Comparison of ENCODE assay signal across 15 mouse cellular contexts in genomic region chr10:120375438-120375837, GRCm38 (mm10).
"Had no signal": no experiment of that assay in that cellular context is flagged by ENCODE, and none has a peak within 500 bp of the region (broad histone marks: within the 10 kb centered on the region; RNA-seq: fewer than 3 reads in every experiment).

No protein-coding gene starts in this region.

- DNase-seq: kidney, adult 8-10 months; kidney, postnatal 36 days; layer of hippocampus, adult 9-11 months; layer of hippocampus, postnatal 36 days; lung, postnatal 14 days; right cerebral cortex, postnatal 14 days; thymus, adult 18-20 months; thymus, postnatal 14 days had no signal

- H3K27ac ChIP-seq: kidney, postnatal 0 days; limb, embryonic 12.5 days; lung, embryonic 15.5 days; macrophage; midbrain, embryonic 15.5 days had no signal

- ATAC-seq: midbrain, embryonic 15.5 days had no signal

- H3K9ac ChIP-seq: limb, embryonic 12.5 days; lung, embryonic 15.5 days; midbrain, embryonic 15.5 days had no signal

- H3K9me3 ChIP-seq: limb, embryonic 12.5 days; lung, embryonic 15.5 days; megakaryocyte, embryonic 14.5 days; midbrain, embryonic 15.5 days had no signal

- H3K36me3 ChIP-seq: lung, embryonic 15.5 days; midbrain, embryonic 15.5 days had no signal

- H3K4me3 ChIP-seq: limb, embryonic 12.5 days; lung, embryonic 15.5 days; megakaryocyte, embryonic 14.5 days; midbrain, embryonic 15.5 days had no signal

- H3K27me3 ChIP-seq: lung, embryonic 15.5 days; megakaryocyte, embryonic 14.5 days; midbrain, embryonic 15.5 days had no signal

- H3K4me2 ChIP-seq: limb, embryonic 12.5 days; lung, embryonic 15.5 days; midbrain, embryonic 11.5 days; midbrain, embryonic 15.5 days had no signal
